ENCODE assay signal across 12 mouse cellular contexts in the genomic region with DNA sequence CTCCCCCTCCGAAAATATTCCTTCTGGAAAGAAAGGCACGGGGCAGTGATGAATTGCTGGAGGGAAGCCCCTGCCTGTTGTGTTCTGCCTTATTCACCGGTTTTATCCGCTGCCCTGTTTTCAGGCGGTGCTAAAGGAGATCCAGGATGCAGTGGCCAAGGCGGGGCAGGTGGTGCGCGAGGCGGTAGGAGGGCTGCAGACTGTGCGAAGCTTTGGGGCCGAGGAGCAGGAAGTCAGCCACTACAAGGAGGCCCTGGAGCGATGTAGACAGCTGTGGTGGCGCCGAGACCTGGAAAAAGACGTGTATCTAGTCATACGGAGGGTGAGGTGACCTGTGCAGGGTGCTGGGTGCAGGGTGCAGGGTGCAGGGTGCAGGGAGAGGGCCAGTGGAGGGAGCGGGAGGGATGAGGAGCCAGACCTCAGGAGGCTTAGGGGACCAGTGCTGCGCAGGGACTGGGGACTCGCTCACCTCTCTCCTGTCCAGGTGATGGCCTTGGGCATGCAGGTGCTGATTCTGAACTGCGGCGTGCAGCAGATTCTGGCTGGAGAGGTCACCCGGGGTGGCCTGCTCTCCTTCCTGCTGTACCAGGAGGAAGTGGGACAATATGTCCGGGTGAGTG. TPM values are rescaled to one million over a fixed set of nuclear protein-coding genes. Genes with fewer than 3 reads are reported as not detected.
DNase-seq lines count a peak whose midpoint lies in the region; ATAC-seq lines count a peak whose summit lies in the region.
"Had no signal": no experiment of that assay in that cellular context is flagged by ENCODE, and none has a peak within 500 bp of the region (broad histone marks: within the 10 kb centered on the region; RNA-seq: fewer than 3 reads in every experiment).

No protein-coding gene starts in this region.

- DNase-seq in embryonic facial prominence, embryonic 10.5 days (ENCODE audit: low spot score): no peak
- no peak for DNase-seq in neural tube, embryonic 10.5 days (ENCODE audit: extremely low spot score, low spot score)
- DNase-seq in thymus, postnatal 4 days: peak; percentile 83
- no peak for DNase-seq in lung, postnatal 25 days (ENCODE audit: low spot score)
- DNase-seq in retina, postnatal 1 day: no peak
- DNase-seq: cerebellum, postnatal 36 days; liver, embryonic 13.5 days had no signal

- H3K4me1 ChIP-seq in embryonic facial prominence, embryonic 13.5 days: no peaks in the 10 kb centered on the region
- H3K4me1 ChIP-seq in embryonic facial prominence, embryonic 10.5 days: peaks cover 4% of the 10 kb centered on the region
- no peaks in the 10 kb centered on the region for H3K4me1 ChIP-seq in neural tube, embryonic 12.5 days

- no peaks in the 10 kb centered on the region for H3K9me3 ChIP-seq in embryonic facial prominence, embryonic 13.5 days
- H3K9me3 ChIP-seq in embryonic facial prominence, embryonic 10.5 days: peaks cover 4% of the 10 kb centered on the region; the same call in 1 of the 2 replicates
- H3K9me3 ChIP-seq in neural tube, embryonic 12.5 days: peaks cover 3% of the 10 kb centered on the region; the same call in 1 of the 2 replicates

- H3K36me3 ChIP-seq in embryonic facial prominence, embryonic 13.5 days: no peaks in the 10 kb centered on the region
- H3K36me3 ChIP-seq in embryonic facial prominence, embryonic 10.5 days (replicated peaks): no peaks in the 10 kb centered on the region
- no peaks in the 10 kb centered on the region for H3K36me3 ChIP-seq in neural tube, embryonic 12.5 days
- H3K36me3 ChIP-seq: liver, embryonic 13.5 days had no signal

- no peak overlapping the region for H3K27ac ChIP-seq in embryonic facial prominence, embryonic 13.5 days
- no peak overlapping the region for H3K27ac ChIP-seq in embryonic facial prominence, embryonic 10.5 days (replicated peaks)
- no peak overlapping the region for H3K27ac ChIP-seq in neural tube, embryonic 12.5 days
- H3K27ac ChIP-seq: liver, embryonic 13.5 days; macrophage had no signal

- no peak overlapping the region for H3K4me2 ChIP-seq in embryonic facial prominence, embryonic 13.5 days
- H3K4me2 ChIP-seq in neural tube, embryonic 12.5 days (replicated peaks): peak overlapping the region; percentile 25
- H3K4me2 ChIP-seq: liver, embryonic 13.5 days had no signal

- peaks cover 92% of the 10 kb centered on the region for H3K27me3 ChIP-seq in embryonic facial prominence, embryonic 13.5 days
- peaks cover 86% of the 10 kb centered on the region for H3K27me3 ChIP-seq in embryonic facial prominence, embryonic 10.5 days (replicated peaks; ENCODE audit: low read depth, poor library complexity, severe bottlenecking)
- H3K27me3 ChIP-seq in neural tube, embryonic 12.5 days (replicated peaks): peaks cover 62% of the 10 kb centered on the region

- H3K9ac ChIP-seq in embryonic facial prominence, embryonic 13.5 days: no peak overlapping the region
- no peak overlapping the region for H3K9ac ChIP-seq in neural tube, embryonic 12.5 days
- H3K9ac ChIP-seq: liver, embryonic 13.5 days had no signal

- 15% methylated on average over 23 of the region's 23 CpGs for WGBS in embryonic facial prominence, embryonic 13.5 days
- whole genome bisulfite sequencing in embryonic facial prominence, embryonic 10.5 days: 16% methylated on average over 23 of the region's 23 CpGs
- 15% methylated on average over 23 of the region's 23 CpGs for WGBS in neural tube, embryonic 12.5 days

- no peak for ATAC-seq in embryonic facial prominence, embryonic 13.5 days (ENCODE audit: insufficient number of reproducible peaks, insufficient read depth, low FRiP score, low TSS enrichment, low read depth)
- ATAC-seq in neural tube, embryonic 12.5 days (ENCODE audit: low FRiP score, low read depth): no peak
- ATAC-seq in megakaryocyte, adult 5-6 weeks (ENCODE audit: poor library complexity, severe bottlenecking): peak; percentile 47; the same call in 1 of the 2 replicates

- 0 out of 2 replicates have a peak overlapping the region, but pooled peaks have one; percentile 7 for H3K4me3 ChIP-seq in embryonic facial prominence, embryonic 13.5 days
- no peak overlapping the region for H3K4me3 ChIP-seq in embryonic facial prominence, embryonic 10.5 days
- no peak overlapping the region for H3K4me3 ChIP-seq in neural tube, embryonic 12.5 days
- H3K4me3 ChIP-seq: liver, embryonic 13.5 days had no signal

RNA-seq across cellular contexts. Expression of a gene that starts 8.5 kb away (rescaled TPM):
- 3.5 and 3.7 TPM in 2 replicates for polyA plus RNA-seq in embryonic facial prominence, embryonic 13.5 days (2015; fragmentation: Nextera tagmentation; extraction: Ambion mirVana)
- polyA plus RNA-seq in embryonic facial prominence, embryonic 10.5 days (2016; fragmentation: Nextera tagmentation; extraction: Ambion mirVana): 0.56 and 1.1 TPM in 2 replicates
- 0.89 and 1.7 TPM in 2 replicates for polyA plus RNA-seq in neural tube, embryonic 12.5 days (2016; fragmentation: Nextera tagmentation; extraction: Ambion mirVana)
- total RNA-seq in megakaryocyte, adult 5-6 weeks (2015): 6.4 and 7.1 TPM in 2 replicates
- 34.2 and 35.9 TPM in 2 replicates for total RNA-seq in megakaryocyte, adult 5-6 weeks (2017)

RNA-seq across cellular contexts. Expression of a gene that starts 14.3 kb away (rescaled TPM):
- polyA plus RNA-seq in embryonic facial prominence, embryonic 13.5 days (2015; fragmentation: Nextera tagmentation; extraction: Ambion mirVana): 4.3 and 5.7 TPM in 2 replicates
- polyA plus RNA-seq in embryonic facial prominence, embryonic 10.5 days (2016; fragmentation: Nextera tagmentation; extraction: Ambion mirVana): 1.3 and 1.7 TPM in 2 replicates
- 2.3 and 2.4 TPM in 2 replicates for polyA plus RNA-seq in neural tube, embryonic 12.5 days (2016; fragmentation: Nextera tagmentation; extraction: Ambion mirVana)
- total RNA-seq in megakaryocyte, adult 5-6 weeks (2015): 230 and 263 TPM in 2 replicates
- 339 and 455 TPM in 2 replicates for total RNA-seq in megakaryocyte, adult 5-6 weeks (2017)

RNA-seq across cellular contexts. Expression of a gene that starts 24.3 kb away (rescaled TPM):
- 2.3 and 3.8 TPM in 2 replicates for polyA plus RNA-seq in embryonic facial prominence, embryonic 13.5 days (2015; fragmentation: Nextera tagmentation; extraction: Ambion mirVana)
- polyA plus RNA-seq in embryonic facial prominence, embryonic 10.5 days (2016; fragmentation: Nextera tagmentation; extraction: Ambion mirVana): 0.57 and 0.93 TPM in 2 replicates
- polyA plus RNA-seq in neural tube, embryonic 12.5 days (2016; fragmentation: Nextera tagmentation; extraction: Ambion mirVana): 0.57 and 1.0 TPM in 2 replicates
- 142 and 149 TPM in 2 replicates for total RNA-seq in megakaryocyte, adult 5-6 weeks (2015)
- total RNA-seq in megakaryocyte, adult 5-6 weeks (2017): 78.7 and 125 TPM in 2 replicates

RNA-seq across cellular contexts. Expression of a gene that starts 24.5 kb away (rescaled TPM):
- polyA plus RNA-seq in embryonic facial prominence, embryonic 13.5 days (2015; fragmentation: Nextera tagmentation; extraction: Ambion mirVana): 8.4 and 9.5 TPM in 2 replicates
- polyA plus RNA-seq in embryonic facial prominence, embryonic 10.5 days (2016; fragmentation: Nextera tagmentation; extraction: Ambion mirVana): 2.8 and 2.9 TPM in 2 replicates
- 1.3 and 1.9 TPM in 2 replicates for polyA plus RNA-seq in neural tube, embryonic 12.5 days (2016; fragmentation: Nextera tagmentation; extraction: Ambion mirVana)
- 43.4 and 46.2 TPM in 2 replicates for total RNA-seq in megakaryocyte, adult 5-6 weeks (2015)
- 96.5 and 101 TPM in 2 replicates for total RNA-seq in megakaryocyte, adult 5-6 weeks (2017)

RNA-seq across cellular contexts. Expression of a gene that starts 26.8 kb away (rescaled TPM):
- not detected in 2 replicates for polyA plus RNA-seq in embryonic facial prominence, embryonic 13.5 days (2015; fragmentation: Nextera tagmentation; extraction: Ambion mirVana)
- polyA plus RNA-seq in embryonic facial prominence, embryonic 10.5 days (2016; fragmentation: Nextera tagmentation; extraction: Ambion mirVana): not detected in 2 replicates
- not detected in 2 replicates for polyA plus RNA-seq in neural tube, embryonic 12.5 days (2016; fragmentation: Nextera tagmentation; extraction: Ambion mirVana)
- total RNA-seq in megakaryocyte, adult 5-6 weeks (2015): 4.2 and 4.7 TPM in 2 replicates
- 2.4 and 2.5 TPM in 2 replicates for total RNA-seq in megakaryocyte, adult 5-6 weeks (2017)
- polyA plus RNA-seq: C2C12 had no signal
